Mouse (Mus musculus) large intestine, adult 2 months (tissue): ENCODE measurements around the gene Mfsd7a. TPM values are rescaled to one million over a fixed set of nuclear protein-coding genes. Genes with fewer than 3 reads are reported as not detected.

Experiments
- DNase-seq: peaks from one replicate; pipeline ENCODE4 v3.0.0-alpha.2; 2012; ENCODE audit warnings: low read depth, low spot score
- WGBS: fragments of 180-500 bp; shearing (Covaris S2); methylation state at CpG from one replicate; pipeline ENCODE4 v1.1.7; 2018; 5-methylcytosine and 5-hydroxymethylcytosine counted together
- polyA plus RNA-seq: library from polyadenylated mRNA; depleted of rRNA; stranded (reverse); fragments of >200 nt; gene quantifications from 2 replicates; pipeline ENCODE4 v1.2.3, GENCODE M21; 2012; rRNA removed

The Mfsd7a gene
- polyA plus RNA-seq, 1 experiment = 10.5 TPM

DNA sequence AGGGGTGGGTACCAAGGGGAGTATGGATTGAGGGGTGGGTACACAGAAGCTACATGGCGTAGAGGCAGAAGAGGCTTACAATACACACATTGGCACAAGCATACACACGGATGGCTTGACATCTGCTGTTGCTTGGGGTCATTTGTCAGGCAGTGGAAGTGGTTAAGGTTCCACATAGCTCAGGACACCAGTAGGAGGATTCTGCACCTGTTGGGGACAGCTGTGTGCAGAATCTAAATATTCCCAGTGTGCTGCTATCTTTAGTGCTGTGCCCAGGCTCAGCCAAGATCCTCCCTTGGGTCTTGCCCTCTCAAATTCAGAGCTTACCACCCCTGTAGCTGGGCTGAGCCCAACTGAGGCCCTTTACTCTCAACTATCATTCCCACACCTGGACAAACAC, 12.6 kb downstream of the Mfsd7a start:
- DNase-seq = no peak
- 77% methylated on average over 2 of the region's 2 CpGs for WGBS

DNA sequence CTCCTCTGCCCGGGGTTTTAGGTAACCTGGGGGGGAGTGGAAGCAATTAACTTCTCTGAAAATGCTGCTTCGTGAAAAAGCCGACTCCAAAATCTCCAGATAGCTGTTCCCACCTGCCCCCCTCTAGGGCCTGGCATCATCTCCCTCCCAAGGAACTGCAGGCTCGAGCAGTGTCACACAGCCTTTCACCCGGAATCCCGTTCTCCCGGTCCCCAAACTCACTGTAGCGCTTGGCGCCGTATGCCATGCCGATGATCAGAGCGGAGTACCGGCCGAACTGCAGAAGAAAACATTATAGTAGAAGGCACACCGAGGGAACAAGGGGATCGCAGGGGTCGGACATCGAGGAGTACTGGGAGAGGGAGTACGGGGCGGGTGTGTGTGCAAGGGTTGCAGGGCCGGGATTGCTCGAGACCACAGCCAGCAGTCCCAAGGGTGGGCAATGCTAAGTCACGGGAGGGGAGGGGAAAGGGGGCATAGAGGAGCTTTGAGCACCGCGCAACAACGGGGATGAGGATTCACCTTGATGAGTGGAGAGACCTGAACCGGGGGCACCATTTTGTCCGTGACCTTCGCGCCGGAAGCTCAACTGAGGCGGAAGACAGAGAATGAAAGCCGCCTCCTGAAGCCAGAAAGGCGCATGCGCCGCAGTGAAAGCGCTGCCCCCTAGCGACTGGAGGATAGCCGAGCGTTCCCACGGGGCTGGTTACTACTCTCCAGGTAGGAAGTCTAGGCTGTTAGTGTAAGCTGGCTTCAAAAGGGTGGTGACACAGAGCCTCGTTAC, 14.7 kb downstream of the Mfsd7a start, which contains the start of gene Atp5k:
Gene Atp5k (minus strand): TSS at position 645 of the 784 bp plus-strand sequence.
- WGBS = under 1% methylated on average over 42 of the region's 42 CpGs
- DNase-seq = peak; percentile 94

DNA sequence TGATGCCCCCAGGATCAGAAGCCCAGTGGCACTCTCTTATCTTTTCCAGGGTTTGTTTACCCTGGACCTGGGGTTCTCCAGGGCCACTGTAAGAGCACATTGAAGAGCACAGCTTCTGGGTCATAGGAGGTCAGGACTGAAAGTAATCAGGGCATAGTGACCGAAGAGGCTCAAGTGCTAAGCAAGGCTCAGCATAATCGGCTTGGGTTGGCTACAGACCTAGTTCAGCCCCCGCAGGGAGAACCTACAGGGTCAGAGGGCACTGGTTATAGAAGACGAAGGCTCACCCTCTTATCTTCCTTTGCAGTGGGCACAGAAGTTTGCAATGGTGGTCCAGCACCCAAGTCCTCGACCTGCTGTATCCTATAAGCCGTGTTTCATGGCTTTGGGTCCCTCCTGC, 17.5 kb downstream of the Mfsd7a start:
- 91% methylated on average over 6 of the region's 6 CpGs for WGBS
- DNase-seq = no peak

DNA sequence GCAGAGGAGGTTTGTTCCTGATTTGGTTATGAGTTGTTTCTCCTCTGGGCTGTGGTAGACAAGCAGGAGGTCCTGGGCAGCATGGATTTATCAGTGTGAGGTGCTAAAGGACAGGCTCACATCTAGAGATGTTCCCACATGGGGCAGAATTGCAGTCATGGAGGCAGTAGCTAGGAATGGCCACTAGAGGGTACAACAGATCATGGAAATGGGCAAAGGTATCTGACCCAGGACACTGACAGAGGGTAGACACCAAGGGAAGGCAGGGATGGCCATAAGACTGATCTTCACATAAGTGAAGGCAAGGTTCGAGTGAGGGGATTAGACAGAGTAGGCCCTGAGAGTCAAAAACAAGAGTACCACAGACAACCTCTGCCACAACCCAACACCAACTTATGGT, 21.5 kb downstream of the Mfsd7a start:
- 29% methylated on average over 1 of the region's 1 CpGs for WGBS
- no peak for DNase-seq

DNA sequence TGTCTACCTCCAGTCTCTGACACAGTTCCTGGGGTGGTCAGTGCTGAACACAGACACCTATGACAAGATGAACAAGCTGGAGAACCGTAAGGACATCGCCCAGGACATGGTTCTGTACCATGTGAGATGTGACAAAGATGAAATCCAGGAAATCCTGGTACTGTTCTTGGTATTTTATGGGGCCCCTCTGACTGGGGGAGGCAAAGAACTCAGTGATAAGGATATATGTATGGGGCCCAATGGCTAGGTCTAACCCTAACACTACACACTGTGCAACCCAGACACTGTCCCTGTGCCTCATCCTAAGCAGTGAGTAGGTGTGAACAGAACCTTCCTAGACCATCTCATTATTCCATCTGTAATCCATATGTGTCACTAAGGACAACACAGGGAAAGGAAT, 25.3 kb downstream of the Mfsd7a start:
- 96% methylated on average over 2 of the region's 2 CpGs for WGBS
- no peak for DNase-seq

DNA sequence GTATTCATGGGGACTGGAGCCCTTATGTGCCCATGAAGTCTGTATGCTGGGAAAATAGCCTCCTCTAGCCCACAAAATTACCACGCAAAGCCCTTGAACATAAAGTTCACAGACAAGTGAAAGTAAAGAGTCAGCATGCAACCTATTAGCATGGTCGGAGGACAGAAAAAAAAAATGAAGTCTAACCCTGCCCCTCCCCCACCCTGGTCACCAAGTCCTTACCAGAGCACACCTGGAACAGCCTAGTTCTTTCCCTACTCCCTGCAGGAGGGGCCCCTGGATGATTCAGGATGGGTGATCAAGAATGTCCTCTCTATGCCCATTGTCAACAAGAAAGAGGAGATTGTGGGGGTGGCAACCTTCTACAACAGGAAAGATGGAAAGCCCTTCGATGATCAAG, 25.9 kb downstream of the Mfsd7a start:
- no peak for DNase-seq
- WGBS = 70% methylated on average over 3 of the region's 3 CpGs

DNA sequence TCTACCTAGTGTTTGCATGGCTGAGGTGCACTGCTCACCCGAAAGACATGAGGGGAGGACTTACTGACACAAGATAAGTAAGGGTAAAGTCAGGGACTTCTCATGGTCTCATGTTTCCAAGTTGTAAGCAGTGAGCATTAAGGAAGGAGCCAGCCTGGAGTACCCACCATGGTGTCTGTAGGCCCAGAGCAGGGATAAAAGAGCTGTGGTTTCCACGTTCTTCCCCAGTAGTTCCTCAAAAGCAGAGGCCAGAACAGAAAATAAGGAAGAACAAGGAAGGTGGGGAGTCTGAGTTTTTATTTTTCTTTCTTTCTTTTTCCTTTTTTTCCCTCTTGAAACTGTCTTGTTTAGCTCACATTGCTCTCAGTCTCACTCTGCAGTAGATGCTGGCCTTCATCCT, 34.0 kb downstream of the Mfsd7a start:
- WGBS = 72% methylated on average over 2 of the region's 2 CpGs
- no peak for DNase-seq

DNA sequence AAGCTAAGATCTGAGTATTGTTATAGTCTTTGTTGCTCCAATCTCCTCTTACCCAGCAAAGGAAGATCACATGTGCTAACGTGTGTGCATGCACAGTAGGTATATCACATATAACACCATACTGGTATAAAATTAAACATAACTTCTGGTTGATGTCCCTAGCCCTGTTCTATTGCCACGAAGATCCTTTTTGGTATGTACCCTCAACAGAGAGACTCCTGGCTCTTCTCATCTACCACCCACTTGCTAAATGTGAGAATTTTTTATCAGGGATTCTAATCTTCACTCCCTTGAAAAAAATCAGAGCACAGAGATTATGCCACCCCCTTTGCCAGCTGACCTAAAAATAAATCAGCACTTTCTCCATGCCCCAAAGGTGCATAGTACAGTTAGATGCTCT, 41.7 kb downstream of the Mfsd7a start:
- no peak for DNase-seq
- WGBS = 88% methylated on average over 2 of the region's 2 CpGs

DNA sequence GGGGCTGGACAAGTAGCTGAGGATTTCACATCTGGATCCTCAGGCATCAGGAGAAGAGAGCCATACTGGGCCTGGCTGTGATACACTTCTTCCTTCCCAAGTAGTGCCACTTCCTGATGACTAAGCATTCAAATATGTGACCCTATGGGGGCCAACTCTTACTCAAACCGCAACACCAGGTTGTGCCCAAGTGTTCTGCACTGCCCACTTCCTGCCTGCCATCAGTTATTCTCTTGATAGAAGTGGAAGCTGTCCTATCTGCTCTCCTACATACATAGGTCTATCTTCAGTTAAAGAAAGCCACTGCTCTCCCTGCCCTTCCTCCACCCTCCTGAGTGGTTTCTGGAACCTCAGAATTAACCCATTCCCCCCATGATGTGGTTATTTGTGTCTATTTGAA, 43.2 kb downstream of the Mfsd7a start:
- DNase-seq = no peak
- WGBS = 47% methylated on average over 1 of the region's 1 CpGs

DNA sequence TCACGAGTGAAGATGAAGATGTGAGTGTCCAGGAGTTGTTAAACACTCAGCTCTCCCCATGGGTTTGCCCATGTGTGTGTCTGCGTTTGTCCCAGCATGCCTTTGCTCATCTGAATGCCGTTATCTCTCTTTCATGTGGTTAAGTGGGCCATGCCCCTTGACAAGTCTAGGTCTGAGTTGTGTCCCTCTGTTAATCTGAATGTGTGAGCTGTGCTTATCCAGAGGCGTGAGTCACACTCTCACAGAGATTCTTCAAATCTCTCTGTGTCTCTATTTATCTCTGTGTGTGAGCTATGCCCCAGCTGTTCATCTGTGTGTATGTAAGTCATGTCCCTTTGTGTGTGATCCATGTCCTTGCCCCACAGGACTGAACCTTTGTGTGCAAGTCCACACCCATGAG, 45.2 kb downstream of the Mfsd7a start:
- no peak for DNase-seq
- 79% methylated on average over 4 of the region's 4 CpGs for whole genome bisulfite sequencing

Other genes starting within 250 kb of the Mfsd7a start
- gene Dr1, start 180.0 kb downstream of the Mfsd7a start, polyA plus RNA-seq = 7.9 and 14.0 TPM in 2 replicates
- gene Pigg, start 136.3 kb downstream of the Mfsd7a start, polyA plus RNA-seq = 6.0 and 9.3 TPM in 2 replicates
- 0.61 and 0.70 TPM in 2 replicates for gene Gm42517, start 81.0 kb downstream of the Mfsd7a start, polyA plus RNA-seq
- gene Pde6b, start 60.5 kb downstream of the Mfsd7a start, polyA plus RNA-seq = 0.03 TPM in 1 of 2 replicates, not detected in the other
- gene Atp5k, start 14.4 kb downstream of the Mfsd7a start, polyA plus RNA-seq = 103 and 114 TPM in 2 replicates
- 10.4 and 12.1 TPM in 2 replicates for gene Pcgf3, start 12.3 kb upstream of the Mfsd7a start, polyA plus RNA-seq
- 0.38 and 0.51 TPM in 2 replicates for gene Cplx1, start 101.1 kb upstream of the Mfsd7a start, polyA plus RNA-seq
- 102 and 141 TPM in 2 replicates for gene Gak, start 180.9 kb upstream of the Mfsd7a start, polyA plus RNA-seq
- 26.3 and 32.6 TPM in 2 replicates for gene Tmem175, start 180.9 kb upstream of the Mfsd7a start, polyA plus RNA-seq
- gene Idua, start 211.4 kb upstream of the Mfsd7a start, polyA plus RNA-seq = 7.7 and 16.0 TPM in 2 replicates
- 29.1 and 72.1 TPM in 2 replicates for gene Dgkq, start 220.8 kb upstream of the Mfsd7a start, polyA plus RNA-seq
- gene Slc26a1, start 226.7 kb upstream of the Mfsd7a start, polyA plus RNA-seq = not detected in 2 replicates
- gene Fgfrl1, start 243.5 kb upstream of the Mfsd7a start, polyA plus RNA-seq = 27.6 and 31.8 TPM in 2 replicates